Mouse (Mus musculus): ENCODE measurements around the gene Hist1h3d. TPM values are rescaled to one million over a fixed set of nuclear protein-coding genes. Genes with fewer than 3 reads are reported as not detected.

Hist1h3d gene
- polyA plus RNA-seq, 1 experiment from 2014 or later = 0.18 TPM

Other genes starting within 250 kb of the Hist1h3d start
- gene Zfp322a, start 206.6 kb upstream of the Hist1h3d start, polyA plus RNA-seq (2017; shearing (Covaris generic)) = 25.9 TPM
- 12.4 TPM for gene Abt1, start 151.9 kb upstream of the Hist1h3d start, polyA plus RNA-seq (2017; shearing (Covaris generic))
- gene Btn1a1, start 109.9 kb upstream of the Hist1h3d start, polyA plus RNA-seq (2017; shearing (Covaris generic)) = 0.05 TPM
- gene Btn2a2, start 86.9 kb upstream of the Hist1h3d start, polyA plus RNA-seq (2017; shearing (Covaris generic)) = not detected
- gene Hist1h4h, start 44.7 kb upstream of the Hist1h3d start, polyA plus RNA-seq (2017; shearing (Covaris generic)) = 5.1 TPM
- not detected for gene Hist1h2af, start 41.9 kb upstream of the Hist1h3d start, polyA plus RNA-seq (2017; shearing (Covaris generic))
- gene Hist1h3g, start 40.3 kb upstream of the Hist1h3d start, polyA plus RNA-seq (2017; shearing (Covaris generic)) = 0.53 TPM
- not detected for gene Hist1h2bh, start 32.4 kb upstream of the Hist1h3d start, polyA plus RNA-seq (2017; shearing (Covaris generic))
- gene Hist1h3f, start 31.7 kb upstream of the Hist1h3d start, polyA plus RNA-seq (2017; shearing (Covaris generic)) = 0.37 TPM
- gene Hist1h4f, start 24.1 kb upstream of the Hist1h3d start, polyA plus RNA-seq (2017; shearing (Covaris generic)) = 0.66 TPM
- gene Hist1h1d, start 22.5 kb upstream of the Hist1h3d start, polyA plus RNA-seq (2017; shearing (Covaris generic)) = 0.60 TPM
- gene Hist1h3e, start 13.4 kb upstream of the Hist1h3d start, polyA plus RNA-seq (2017; shearing (Covaris generic)) = 2.0 TPM
- 4.5 TPM for gene Hist1h2ae, start 4.5 kb upstream of the Hist1h3d start, polyA plus RNA-seq (2017; shearing (Covaris generic))
- gene Hist1h2bg, start 4.4 kb upstream of the Hist1h3d start, polyA plus RNA-seq (2017; shearing (Covaris generic)) = 3.0 TPM
- 0.68 TPM for gene Hist1h2bf, start 1.6 kb upstream of the Hist1h3d start, polyA plus RNA-seq (2017; shearing (Covaris generic))
- gene Hist1h2ad, start 1.4 kb upstream of the Hist1h3d start, polyA plus RNA-seq (2017; shearing (Covaris generic)) = not detected
- gene Hist1h4d, start 5.8 kb downstream of the Hist1h3d start, polyA plus RNA-seq (2017; shearing (Covaris generic)) = 17.1 TPM
- 3.0 TPM for gene Hist1h2be, start 45.4 kb downstream of the Hist1h3d start, polyA plus RNA-seq (2017; shearing (Covaris generic))
- gene Hist1h1e, start 46.8 kb downstream of the Hist1h3d start, polyA plus RNA-seq (2017; shearing (Covaris generic)) = 13.2 TPM
- 0.59 TPM for gene Hist1h2ac, start 108.2 kb downstream of the Hist1h3d start, polyA plus RNA-seq (2017; shearing (Covaris generic))
- 10.5 TPM for gene Hist1h2bc, start 108.4 kb downstream of the Hist1h3d start, polyA plus RNA-seq (2017; shearing (Covaris generic))
- not detected for gene Hist1h1t, start 120.1 kb downstream of the Hist1h3d start, polyA plus RNA-seq (2017; shearing (Covaris generic))
- 5.3 TPM for gene Hist1h4c, start 122.7 kb downstream of the Hist1h3d start, polyA plus RNA-seq (2017; shearing (Covaris generic))
- gene Hfe, start 135.1 kb downstream of the Hist1h3d start, polyA plus RNA-seq (2017; shearing (Covaris generic)) = 0.74 TPM
- gene Hist1h1c, start 163.0 kb downstream of the Hist1h3d start, polyA plus RNA-seq (2017; shearing (Covaris generic)) = 23.2 TPM
- 0.38 TPM for gene Hist1h3c, start 169.8 kb downstream of the Hist1h3d start, polyA plus RNA-seq (2017; shearing (Covaris generic))
- gene Hist1h2bb, start 171.0 kb downstream of the Hist1h3d start, polyA plus RNA-seq (2017; shearing (Covaris generic)) = not detected
- gene Hist1h2ab, start 175.4 kb downstream of the Hist1h3d start, polyA plus RNA-seq (2017; shearing (Covaris generic)) = 1.7 TPM
- gene Hist1h3b, start 176.5 kb downstream of the Hist1h3d start, polyA plus RNA-seq (2017; shearing (Covaris generic)) = not detected
- 14.5 TPM for gene Hist1h4b, start 181.2 kb downstream of the Hist1h3d start, polyA plus RNA-seq (2017; shearing (Covaris generic))
- gene Hist1h4a, start 185.5 kb downstream of the Hist1h3d start, polyA plus RNA-seq (2017; shearing (Covaris generic)) = not detected
- 4.0 TPM for gene Hist1h3a, start 186.6 kb downstream of the Hist1h3d start, polyA plus RNA-seq (2017; shearing (Covaris generic))
- gene Hist1h1a, start 187.9 kb downstream of the Hist1h3d start, polyA plus RNA-seq (2017; shearing (Covaris generic)) = 1.1 TPM
- gene Trim38, start 194.2 kb downstream of the Hist1h3d start, polyA plus RNA-seq (2017; shearing (Covaris generic)) = not detected
- not detected for gene Slc17a2, start 231.2 kb downstream of the Hist1h3d start, polyA plus RNA-seq (2017; shearing (Covaris generic))